Comparison of ENCODE assay signal across 15 mouse cellular contexts in genomic region chr6:117536084-117536483, GRCm38 (mm10).
DNase-seq lines count a peak whose midpoint lies in the region.
"Had no signal": no experiment of that assay in that cellular context is flagged by ENCODE, and none has a peak within 500 bp of the region (broad histone marks: within the 10 kb centered on the region; RNA-seq: fewer than 3 reads in every experiment).

No protein-coding gene starts in this region.

- peak; percentile 78 for DNase-seq in heart, adult 11 months
- no peak for DNase-seq in heart, postnatal 4 days
- peak; percentile 1 for DNase-seq in testis, postnatal 10 days (ENCODE audit: low spot score)
- no peak for DNase-seq in testis, postnatal 14 days (ENCODE audit: low spot score)
- no peak for DNase-seq in spleen, postnatal 14 days (ENCODE audit: low spot score in 2 of 2)
- DNase-seq: adrenal gland, adult 8-10 months; adrenal gland, postnatal 14 days; adrenal gland, postnatal 36 days; B cell, adult 2 months; cerebellum, adult 11-12 months; cerebellum, adult 2 months; cerebellum, adult 9-10 months; cerebellum, postnatal 10 days; cerebellum, postnatal 25 days; forebrain, postnatal 0 days had no signal

Comparison
In these comparisons a context has a peak if more than half of its experiments do, and no peak if none do; other contexts are left out.
1. DNase-seq: peak in heart, adult 11 months (single experiment) and testis, postnatal 10 days (single experiment); none in heart, postnatal 4 days (single experiment), testis, postnatal 14 days (single experiment) and spleen, postnatal 14 days (0 of 2).